Mouse (Mus musculus) midbrain, embryonic 15.5 days (tissue): Measurements from ENCODE around the gene D430041D05Rik. TPM values are rescaled to one million over a fixed set of nuclear protein-coding genes. Genes with fewer than 3 reads are reported as not detected.

ENCODE experiments used
- ATAC-seq: fragments of 200-750 bp; cut with Nextera tagmentation; replicated peaks from 2 replicates; pipeline ENCODE4 v1.8.0; 2017; ENCODE audit warnings: moderate TSS enrichment
- H3K27ac ChIP-seq: fragments of 300-500 bp; sonication (generic); 2 replicates; pipeline ENCODE4 v1.5.1; 2015; ENCODE audit warnings: mild to moderate bottlenecking, inconsistent platforms
- H3K27me3 ChIP-seq: fragments of 300-500 bp; sonication (generic); replicated peaks from 2 replicates; pipeline ENCODE4 v1.6.1; 2015; ENCODE audit warnings: inconsistent platforms
- H3K36me3 ChIP-seq: fragments of 300-500 bp; sonication (generic); replicated peaks from 2 replicates; pipeline ENCODE4 v1.6.1; 2015; ENCODE audit warnings: inconsistent platforms
- H3K4me1 ChIP-seq: fragments of 300-500 bp; sonication (generic); 2 replicates; pipeline ENCODE4 v1.6.1; 2015; ENCODE audit warnings: inconsistent platforms
- H3K4me2 ChIP-seq: fragments of 300-500 bp; sonication (generic); 2 replicates; pipeline ENCODE4 v1.6.1; 2015; ENCODE audit warnings: inconsistent platforms, mild to moderate bottlenecking, moderate library complexity
- H3K4me3 ChIP-seq: fragments of 300-500 bp; sonication (generic); 2 replicates; pipeline ENCODE4 v1.5.1; 2015; ENCODE audit warnings: mild to moderate bottlenecking, inconsistent platforms
- H3K9ac ChIP-seq: fragments of 300-500 bp; sonication (generic); 2 replicates; pipeline ENCODE4 v1.6.1; 2015; ENCODE audit warnings: mild to moderate bottlenecking, inconsistent platforms
- H3K9me3 ChIP-seq: fragments of 300-500 bp; sonication (generic); 2 replicates; pipeline ENCODE4 v1.6.1; 2016; ENCODE audit warnings: inconsistent platforms
- WGBS: fragments of 180-500 bp; shearing (Covaris S2); methylation state at CpG from one replicate; pipeline ENCODE4 v1.1.7; 2015; ENCODE audit warnings: mixed read lengths; 5-methylcytosine and 5-hydroxymethylcytosine counted together
- polyA plus RNA-seq: library from polyadenylated mRNA; unstranded; fragments of >200 nt; fragmentation: Nextera tagmentation; extraction: Ambion mirVana; gene quantifications from 2 replicates; pipeline ENCODE4 v1.2.1, GENCODE M21; 2015

D430041D05Rik gene
- polyA plus RNA-seq, result 10.6 and 11.4 TPM in 2 replicates

- no peak for ATAC-seq
- peak within 1 kb of the TSS; percentile 68 for H3K4me3 ChIP-seq
- peak within 1 kb of the TSS; percentile 74 for H3K9ac ChIP-seq
- H3K27ac ChIP-seq, result peak within 1 kb of the TSS; percentile 94
- peaks cover 7% of the 10 kb centered on the region for H3K27me3 ChIP-seq
- no peaks in the 10 kb centered on the region for H3K36me3 ChIP-seq
- WGBS, result 65% methylated on average over 4 of the region's 4 CpGs
- H3K9me3 ChIP-seq, result no peaks in the 10 kb centered on the region
- peaks cover 33% of the 10 kb centered on the region for H3K4me1 ChIP-seq
- peak within 1 kb of the TSS; percentile 73 for H3K4me2 ChIP-seq
Observed at GRCm38 (mm10) chr2:104410963-104411545, at the start of gene D430041D05Rik. Gene D430041D05Rik, minus strand, starts transcription at chr2:104411013.

- no peaks in the 10 kb centered on the region for H3K9me3 ChIP-seq
- WGBS, result 80% methylated on average over 3 of the region's 3 CpGs
- H3K36me3 ChIP-seq, result no peaks in the 10 kb centered on the region
- no peak overlapping the region for H3K4me2 ChIP-seq
- H3K27ac ChIP-seq, result no peak overlapping the region
- no peaks in the 10 kb centered on the region; the same call in 1 of the 2 replicates for H3K4me1 ChIP-seq
- H3K27me3 ChIP-seq, result no peaks in the 10 kb centered on the region
- no peak overlapping the region for H3K9ac ChIP-seq
- no peak for ATAC-seq
- H3K4me3 ChIP-seq, result no peak overlapping the region
Observed at GRCm38 (mm10) chr2:104460021-104460420, 49.2 kb upstream of the D430041D05Rik start.

GRCm38 (mm10) chr2:104458569-104459332, 47.9 kb upstream of the D430041D05Rik start:
- H3K9ac ChIP-seq, result no peak overlapping the region
- WGBS, result 91% methylated on average over 8 of the region's 8 CpGs
- no peak overlapping the region for H3K27ac ChIP-seq
- ATAC-seq, result no peak
- H3K4me1 ChIP-seq, result no peaks in the 10 kb centered on the region; the same call in 1 of the 2 replicates
- H3K36me3 ChIP-seq, result no peaks in the 10 kb centered on the region
- H3K4me3 ChIP-seq, result no peak overlapping the region
- H3K27me3 ChIP-seq, result no peaks in the 10 kb centered on the region
- no peaks in the 10 kb centered on the region for H3K9me3 ChIP-seq
- H3K4me2 ChIP-seq, result no peak overlapping the region

- no peaks in the 10 kb centered on the region; the same call in 1 of the 2 replicates for H3K4me1 ChIP-seq
- ATAC-seq, result no peak
- WGBS, result 88% methylated on average over 3 of the region's 3 CpGs
- no peaks in the 10 kb centered on the region for H3K36me3 ChIP-seq
- no peak overlapping the region for H3K4me2 ChIP-seq
- H3K27ac ChIP-seq, result no peak overlapping the region
- H3K27me3 ChIP-seq, result no peaks in the 10 kb centered on the region
- H3K9me3 ChIP-seq, result no peaks in the 10 kb centered on the region
- H3K4me3 ChIP-seq, result no peak overlapping the region
- H3K9ac ChIP-seq, result no peak overlapping the region
Observed at GRCm38 (mm10) chr2:104457106-104457505, 46.3 kb upstream of the D430041D05Rik start.

- Histone ChIP-seq H3K9me3 (no peaks in the 10 kb centered on the region), H3K27me3 (no peaks in the 10 kb centered on the region), H3K36me3 (no peaks in the 10 kb centered on the region), H3K4me2 (no peak overlapping the region), H3K27ac (no peak overlapping the region), H3K4me1 (no peaks in the 10 kb centered on the region), H3K4me3 (no peak overlapping the region), H3K9ac (no peak overlapping the region)
- no peak for ATAC-seq
- WGBS, result 84% methylated on average over 3 of the region's 3 CpGs
Observed at GRCm38 (mm10) chr2:104450685-104451084, 39.9 kb upstream of the D430041D05Rik start.

- Histone ChIP-seq H3K36me3 (no peaks in the 10 kb centered on the region), H3K4me1 (no peaks in the 10 kb centered on the region), H3K9ac (no peak overlapping the region), H3K4me2 (no peak overlapping the region), H3K27ac (no peak overlapping the region), H3K27me3 (no peaks in the 10 kb centered on the region), H3K9me3 (no peaks in the 10 kb centered on the region), H3K4me3 (no peak overlapping the region)
- 98% methylated on average over 1 of the region's 1 CpGs for WGBS
- ATAC-seq, result no peak
Observed at GRCm38 (mm10) chr2:104449191-104449590, 38.4 kb upstream of the D430041D05Rik start.

- no peak for ATAC-seq
- Histone ChIP-seq H3K27ac (no peak overlapping the region), H3K9me3 (no peaks in the 10 kb centered on the region), H3K4me2 (no peak overlapping the region), H3K36me3 (no peaks in the 10 kb centered on the region), H3K4me3 (no peak overlapping the region), H3K27me3 (no peaks in the 10 kb centered on the region), H3K4me1 (no peaks in the 10 kb centered on the region), H3K9ac (no peak overlapping the region)
- WGBS, result 76% methylated on average over 4 of the region's 4 CpGs
Observed at GRCm38 (mm10) chr2:104448201-104448600, 37.4 kb upstream of the D430041D05Rik start.

- ATAC-seq, result no peak
- Histone ChIP-seq H3K4me2 (no peak overlapping the region), H3K9ac (no peak overlapping the region), H3K27ac (no peak overlapping the region), H3K36me3 (no peaks in the 10 kb centered on the region), H3K9me3 (no peaks in the 10 kb centered on the region), H3K4me1 (no peaks in the 10 kb centered on the region), H3K4me3 (no peak overlapping the region), H3K27me3 (no peaks in the 10 kb centered on the region)
- WGBS, result 61% methylated on average over 1 of the region's 1 CpGs
Observed at GRCm38 (mm10) chr2:104446016-104446415, 35.2 kb upstream of the D430041D05Rik start.

- no peak overlapping the region for H3K27ac ChIP-seq
- H3K36me3 ChIP-seq, result 0 out of 2 replicates have a peak, but pooled peaks cover 7% of the 10 kb centered on the region
- peak; percentile 82 for ATAC-seq
- H3K4me3 ChIP-seq, result no peak overlapping the region
- 44% methylated on average over 2 of the region's 2 CpGs for WGBS
- H3K4me1 ChIP-seq, result no peaks in the 10 kb centered on the region
- H3K4me2 ChIP-seq, result no peak overlapping the region
- no peaks in the 10 kb centered on the region for H3K27me3 ChIP-seq
- H3K9ac ChIP-seq, result no peak overlapping the region
- no peaks in the 10 kb centered on the region for H3K9me3 ChIP-seq
Observed at GRCm38 (mm10) chr2:104444776-104445175, 34.0 kb upstream of the D430041D05Rik start.

GRCm38 (mm10) chr2:104442341-104442740, 31.5 kb upstream of the D430041D05Rik start:
- H3K9me3 ChIP-seq, result no peaks in the 10 kb centered on the region
- H3K36me3 ChIP-seq, result peaks cover 13% of the 10 kb centered on the region; the same call in 1 of the 2 replicates
- H3K9ac ChIP-seq, result no peak overlapping the region
- H3K27me3 ChIP-seq, result no peaks in the 10 kb centered on the region
- H3K4me1 ChIP-seq, result no peaks in the 10 kb centered on the region
- H3K27ac ChIP-seq, result no peak overlapping the region
- ATAC-seq, result no peak
- no peak overlapping the region for H3K4me2 ChIP-seq
- 78% methylated on average over 4 of the region's 4 CpGs for WGBS
- H3K4me3 ChIP-seq, result no peak overlapping the region

GRCm38 (mm10) chr2:104436226-104436625, 25.4 kb upstream of the D430041D05Rik start:
- H3K36me3 ChIP-seq, result peaks cover 29% of the 10 kb centered on the region
- no peak for ATAC-seq
- 90% methylated on average over 3 of the region's 3 CpGs for WGBS

GRCm38 (mm10) chr2:104431067-104431466, 20.3 kb upstream of the D430041D05Rik start:
- no peaks in the 10 kb centered on the region for H3K9me3 ChIP-seq
- no peaks in the 10 kb centered on the region for H3K27me3 ChIP-seq
- H3K4me1 ChIP-seq, result no peaks in the 10 kb centered on the region
- H3K4me2 ChIP-seq, result no peak overlapping the region
- no peak for ATAC-seq
- no peak overlapping the region for H3K9ac ChIP-seq
- H3K27ac ChIP-seq, result no peak overlapping the region
- no peak overlapping the region for H3K4me3 ChIP-seq
- peaks cover 33% of the 10 kb centered on the region for H3K36me3 ChIP-seq
- WGBS, result 93% methylated on average over 6 of the region's 6 CpGs

More at GRCm38 (mm10) chr2:104436226-104436625, 25.4 kb upstream of the D430041D05Rik start:
- Histone ChIP-seq H3K4me2 (no peak overlapping the region), H3K9me3 (no peaks in the 10 kb centered on the region), H3K4me3 (no peak overlapping the region), H3K4me1 (no peaks in the 10 kb centered on the region), H3K9ac (no peak overlapping the region), H3K27ac (no peak overlapping the region), H3K27me3 (no peaks in the 10 kb centered on the region)
